Mouse (Mus musculus) heart, postnatal 25 days (tissue): ENCODE measurements around the gene Gm10282. TPM values are rescaled to one million over a fixed set of nuclear protein-coding genes. Genes with fewer than 3 reads are reported as not detected.

ENCODE experiments used
- DNase-seq: peaks from one replicate; pipeline ENCODE4 v3.0.0; 2022; ENCODE audit warnings: low spot score
- intact Hi-C: fragments of 180-260 bp; cut with DNase I; formaldehyde crosslinking; loops from one replicate; pipeline ENCODE4 v1.15.1; 2025
- total RNA-seq, 2 experiments: library from RNA; stranded (reverse); gene quantifications; 2 replicates each; pipeline ENCODE4 v1.2.3; 2021

The Gm10282 gene
- total RNA-seq, 2 experiments from 2014 or later, result 7.6 to 10.1 TPM

- intact Hi-C loops, result loop anchor here (1.0 to 5.0 kb wide), 3 partner anchors 27 to 54 kb away; no protein-coding TSS in a partner anchor
- DNase-seq, result peak; percentile 92
These were observed 36.7 kb downstream of the Gm10282 start for GRCm38 (mm10) chr8:72268356-72268755.

- no peak for DNase-seq
- intact Hi-C loops, result loop anchor here (5.0 kb wide), 1 partner anchor 55 kb away; no protein-coding TSS in a partner anchor
These were observed 38.0 kb downstream of the Gm10282 start for GRCm38 (mm10) chr8:72267106-72267505.

GRCm38 (mm10) chr8:72266671-72267070, 38.4 kb downstream of the Gm10282 start:
- intact Hi-C loops, result loop anchor here (5.0 kb wide), 1 partner anchor 56 kb away; no protein-coding TSS in a partner anchor
- no peak for DNase-seq

GRCm38 (mm10) chr8:72265342-72265741, 39.7 kb downstream of the Gm10282 start:
- intact Hi-C loops, result loop anchor here (5.0 kb wide), 1 partner anchor 57 kb away; no protein-coding TSS in a partner anchor
- peak; percentile 79 for DNase-seq

- DNase-seq, result no peak
- intact Hi-C loops, result no loop called here
These were observed 41.6 kb downstream of the Gm10282 start for GRCm38 (mm10) chr8:72263451-72263850.

- intact Hi-C loops, result no loop called here
- no peak for DNase-seq
These were observed 42.3 kb downstream of the Gm10282 start for GRCm38 (mm10) chr8:72262756-72263155.

GRCm38 (mm10) chr8:72261872-72262271, 43.2 kb downstream of the Gm10282 start:
- intact Hi-C loops, result no loop called here
- DNase-seq, result no peak

- no peak for DNase-seq
- intact Hi-C loops, result no loop called here
These were observed 43.6 kb downstream of the Gm10282 start for GRCm38 (mm10) chr8:72261431-72261830.

GRCm38 (mm10) chr8:72261019-72261418, 44.0 kb downstream of the Gm10282 start:
- intact Hi-C loops, result no loop called here
- peak; percentile 45 for DNase-seq

- intact Hi-C loops, result loop anchor here (1.0 kb wide), 1 partner anchor 106 kb away; no protein-coding TSS in a partner anchor
These were observed 44.5 kb downstream of the Gm10282 start for GRCm38 (mm10) chr8:72260585-72260984.

GRCm38 (mm10) chr8:72259862-72260261, 45.2 kb downstream of the Gm10282 start:
- DNase-seq, result no peak
- intact Hi-C loops, result loop anchor here (1.0 to 2.0 kb wide), 2 partner anchors 81 to 106 kb away; no protein-coding TSS in a partner anchor

More at GRCm38 (mm10) chr8:72260585-72260984, 44.5 kb downstream of the Gm10282 start:
- no peak for DNase-seq

- intact Hi-C loops, result loop anchor here (2.0 kb wide), 1 partner anchor 79 kb away; no protein-coding TSS in a partner anchor
These were observed 47.2 kb downstream of the Gm10282 start for GRCm38 (mm10) chr8:72257902-72258238.

GRCm38 (mm10) chr8:72257171-72257901, 47.7 kb downstream of the Gm10282 start:
- intact Hi-C loops, result no loop called here

More at GRCm38 (mm10) chr8:72257902-72258238, 47.2 kb downstream of the Gm10282 start:
- DNase-seq, result no peak

More at GRCm38 (mm10) chr8:72257171-72257901, 47.7 kb downstream of the Gm10282 start:
- no peak for DNase-seq

Other genes with a start within 250 kb of the Gm10282 start
- not detected for gene Olfr373, start 222.1 kb downstream of the Gm10282 start, total RNA-seq
- not detected for gene Olfr374, start 198.2 kb downstream of the Gm10282 start, total RNA-seq
- 100 to 1,000 TPM; 105 to 108 TPM for gene Tpm4, start 170.3 kb downstream of the Gm10282 start, total RNA-seq
- gene Rab8a, start 144.1 kb downstream of the Gm10282 start, total RNA-seq, result 10 to 100 TPM; 23.4 to 23.5 TPM
- gene Hsh2d, start 115.6 kb downstream of the Gm10282 start, total RNA-seq, result not detected
- under 1 TPM in 1 of 2 experiments, not detected in 1; 0.49 TPM for gene Cib3, start 92.4 kb downstream of the Gm10282 start, total RNA-seq
- not detected for gene Gm11034, start 91.6 kb downstream of the Gm10282 start, total RNA-seq
- 10 to 100 TPM; 20.4 to 20.7 TPM for gene Fam32a, start 85.5 kb downstream of the Gm10282 start, total RNA-seq
- 10 to 100 TPM; 44.0 to 46.1 TPM for gene Ap1m1, start 65.2 kb downstream of the Gm10282 start, total RNA-seq
- 10 to 100 TPM; 48.2 to 62.5 TPM for gene Klf2, start 13.8 kb upstream of the Gm10282 start, total RNA-seq
- gene Eps15l1, start 116.2 kb upstream of the Gm10282 start, total RNA-seq, result 10 to 100 TPM; 38.9 to 41.8 TPM
- 10 to 100 TPM; 13.1 to 15.4 TPM for gene Calr3, start 138.6 kb upstream of the Gm10282 start, total RNA-seq
- gene 1700030K09Rik, start 138.6 kb upstream of the Gm10282 start, total RNA-seq, result 1 to 10 TPM; 4.6 to 7.5 TPM
- gene Cherp, start 170.0 kb upstream of the Gm10282 start, total RNA-seq, result 10 to 100 TPM; 33.5 to 35.2 TPM
- gene Slc35e1, start 187.4 kb upstream of the Gm10282 start, total RNA-seq, result 10 to 100 TPM; 70.1 to 70.3 TPM
- gene Med26, start 243.0 kb upstream of the Gm10282 start, total RNA-seq, result 1 to 10 TPM; 7.7 to 9.1 TPM